Mouse (Mus musculus): ENCODE measurements around the gene Parp9. TPM values are rescaled to one million over a fixed set of nuclear protein-coding genes. Genes with fewer than 3 reads are reported as not detected.

Gene Parp9
- polyA plus RNA-seq, 1 experiment from 2014 or later, result 3.2 TPM

Other genes starting within 250 kb of the Parp9 start
- 16.4 and 16.7 TPM in 2 replicates for gene Dirc2, start 169.1 kb upstream of the Parp9 start, polyA plus RNA-seq (2014; fragmentation: Nextera tagmentation; extraction: Ambion mirVana)
- 26.9 and 27.4 TPM in 2 replicates for gene Hspbap1, start 168.1 kb upstream of the Parp9 start, polyA plus RNA-seq (2014; fragmentation: Nextera tagmentation; extraction: Ambion mirVana)
- 0.29 and 0.45 TPM in 2 replicates for gene Parp14, start 66.9 kb upstream of the Parp9 start, polyA plus RNA-seq (2014; fragmentation: Nextera tagmentation; extraction: Ambion mirVana)
- gene Dtx3l, start 681 bp downstream of the Parp9 start, polyA plus RNA-seq (2014; fragmentation: Nextera tagmentation; extraction: Ambion mirVana), result 3.1 and 3.7 TPM in 2 replicates
- gene Kpna1, start 40.3 kb downstream of the Parp9 start, polyA plus RNA-seq (2014; fragmentation: Nextera tagmentation; extraction: Ambion mirVana), result 72.7 and 78.9 TPM in 2 replicates
- gene Wdr5b, start 102.7 kb downstream of the Parp9 start, polyA plus RNA-seq (2014; fragmentation: Nextera tagmentation; extraction: Ambion mirVana), result 14.0 and 16.7 TPM in 2 replicates
- gene Fam162a, start 133.1 kb downstream of the Parp9 start, polyA plus RNA-seq (2014; fragmentation: Nextera tagmentation; extraction: Ambion mirVana), result 339 and 341 TPM in 2 replicates
- gene Ccdc58, start 133.2 kb downstream of the Parp9 start, polyA plus RNA-seq (2014; fragmentation: Nextera tagmentation; extraction: Ambion mirVana), result 104 and 113 TPM in 2 replicates
- not detected in 2 replicates for gene Csta1, start 192.8 kb downstream of the Parp9 start, polyA plus RNA-seq (2014; fragmentation: Nextera tagmentation; extraction: Ambion mirVana)
- not detected in 2 replicates for gene Stfa2l1, start 218.3 kb downstream of the Parp9 start, polyA plus RNA-seq (2014; fragmentation: Nextera tagmentation; extraction: Ambion mirVana)
- gene Gm5483, start 245.7 kb downstream of the Parp9 start, polyA plus RNA-seq (2014; fragmentation: Nextera tagmentation; extraction: Ambion mirVana), result 1.6 and 2.3 TPM in 2 replicates

All from embryonic facial prominence, embryonic 11.5 days (tissue).